Mouse (Mus musculus) ZHBTc4 (cell line): ENCODE results near the gene Aox4.

ENCODE experiments used
- DNase-seq: peaks from one replicate; pipeline ENCODE4 v3.0.0-alpha.2; 2011; ENCODE audit warnings: low read depth, low spot score

Aox4 gene

GRCm38 (mm10) chr1:58244487-58244886, 34.3 kb downstream of the Aox4 start:
- no peak for DNase-seq

- no peak for DNase-seq
These were observed 38.3 kb downstream of the Aox4 start for GRCm38 (mm10) chr1:58248518-58248917.

- peak; percentile 46 for DNase-seq
These were observed 43.3 kb downstream of the Aox4 start for GRCm38 (mm10) chr1:58253466-58253865.

- DNase-seq: no peak
These were observed 47.2 kb downstream of the Aox4 start for GRCm38 (mm10) chr1:58257195-58257991.

- DNase-seq: no peak
These were observed 50.1 kb downstream of the Aox4 start for GRCm38 (mm10) chr1:58260311-58260710.

GRCm38 (mm10) chr1:58268231-58268630, 58.0 kb downstream of the Aox4 start:
- DNase-seq: no peak

- peak; percentile 69 for DNase-seq
These were observed 60.8 kb downstream of the Aox4 start for GRCm38 (mm10) chr1:58270807-58271569.

- peak; percentile 56 for DNase-seq
These were observed 65.7 kb downstream of the Aox4 start for GRCm38 (mm10) chr1:58275879-58276278.

GRCm38 (mm10) chr1:58278026-58278425, 67.8 kb downstream of the Aox4 start, which contains the start of gene Aox2:
Aox2 (plus strand) TSS chr1:58278326.
- no peak for DNase-seq

GRCm38 (mm10) chr1:58278513-58278912, 68.3 kb downstream of the Aox4 start:
- no peak for DNase-seq

GRCm38 (mm10) chr1:58280381-58280780, 70.2 kb downstream of the Aox4 start:
- no peak for DNase-seq

GRCm38 (mm10) chr1:58280939-58281624, 70.9 kb downstream of the Aox4 start:
- peak; percentile 28 for DNase-seq

GRCm38 (mm10) chr1:58281625-58281988, 71.4 kb downstream of the Aox4 start:
- DNase-seq: no peak

GRCm38 (mm10) chr1:58284505-58284904, 74.3 kb downstream of the Aox4 start:
- DNase-seq: no peak

- no peak for DNase-seq
These were observed 77.9 kb downstream of the Aox4 start for GRCm38 (mm10) chr1:58288091-58288490.

GRCm38 (mm10) chr1:58289863-58290469, 79.8 kb downstream of the Aox4 start:
- DNase-seq: peak; percentile 70

- no peak for DNase-seq
These were observed 81.5 kb downstream of the Aox4 start for GRCm38 (mm10) chr1:58291394-58292300.

- DNase-seq: no peak
These were observed 84.5 kb downstream of the Aox4 start for GRCm38 (mm10) chr1:58294730-58295129.

GRCm38 (mm10) chr1:58296278-58296677, 86.1 kb downstream of the Aox4 start:
- peak; percentile 92 for DNase-seq

- DNase-seq: no peak
These were observed 86.6 kb downstream of the Aox4 start for GRCm38 (mm10) chr1:58296821-58297220.

GRCm38 (mm10) chr1:58298347-58298746, 88.2 kb downstream of the Aox4 start:
- DNase-seq: no peak
